Mouse (Mus musculus) skeletal muscle tissue, adult 2 months (tissue): ENCODE measurements around the gene Trio.

Experiments
- DNase-seq: peaks from one replicate; pipeline ENCODE4 v3.0.0-alpha.2; 2012; ENCODE audit warnings: low read depth, low spot score

The Trio gene

GRCm38 (mm10) chr15:27877831-27878230, 147.8 kb downstream of the Trio start:
- DNase-seq = no peak

GRCm38 (mm10) chr15:27876327-27876726, 149.3 kb downstream of the Trio start:
- DNase-seq = no peak

GRCm38 (mm10) chr15:27875753-27876152, 149.9 kb downstream of the Trio start:
- DNase-seq = no peak

GRCm38 (mm10) chr15:27873747-27874320, 151.8 kb downstream of the Trio start:
- DNase-seq = no peak

- no peak for DNase-seq
Observed at GRCm38 (mm10) chr15:27872286-27872685, 153.4 kb downstream of the Trio start.

DNA sequence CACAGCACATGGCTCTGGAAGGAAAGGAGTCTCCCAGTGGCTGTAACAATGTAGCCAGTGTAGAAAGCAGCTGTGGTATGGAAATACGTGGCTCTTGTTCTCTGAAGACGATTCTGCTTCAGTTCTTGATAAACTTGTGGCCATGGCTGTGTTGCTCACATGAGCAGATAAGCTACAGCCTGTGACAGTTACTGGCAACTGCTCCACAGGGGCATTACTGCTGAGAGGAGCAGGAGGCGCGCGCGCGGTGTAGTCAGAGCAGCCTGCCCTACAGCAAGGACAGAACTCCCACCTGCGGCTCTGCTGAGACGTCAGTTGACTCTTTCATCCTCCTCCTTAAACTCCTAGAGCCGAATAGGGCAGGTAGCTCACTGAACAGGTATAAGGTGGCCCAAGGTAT, 153.9 kb downstream of the Trio start:
- no peak for DNase-seq

GRCm38 (mm10) chr15:27871260-27871659, 154.4 kb downstream of the Trio start:
- no peak for DNase-seq

DNA sequence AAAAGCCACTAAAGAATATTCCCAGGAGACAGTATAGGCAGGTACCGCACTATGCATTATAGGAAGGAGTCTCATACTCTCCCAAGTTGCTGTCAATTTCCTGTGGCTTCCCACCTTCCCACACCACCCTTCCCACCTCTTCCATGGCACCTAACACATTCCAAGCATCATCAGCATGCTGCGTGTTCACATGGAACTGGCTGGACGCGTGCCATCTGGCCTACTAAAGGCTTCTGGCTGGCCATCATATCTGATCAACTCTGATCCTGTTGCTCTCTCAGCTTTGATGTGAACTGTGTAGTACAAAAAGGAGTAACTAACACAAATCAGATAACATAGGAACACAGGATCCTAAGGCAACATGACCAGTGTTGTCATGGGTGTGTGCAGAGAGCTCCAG, 156.6 kb downstream of the Trio start:
- no peak for DNase-seq

DNA sequence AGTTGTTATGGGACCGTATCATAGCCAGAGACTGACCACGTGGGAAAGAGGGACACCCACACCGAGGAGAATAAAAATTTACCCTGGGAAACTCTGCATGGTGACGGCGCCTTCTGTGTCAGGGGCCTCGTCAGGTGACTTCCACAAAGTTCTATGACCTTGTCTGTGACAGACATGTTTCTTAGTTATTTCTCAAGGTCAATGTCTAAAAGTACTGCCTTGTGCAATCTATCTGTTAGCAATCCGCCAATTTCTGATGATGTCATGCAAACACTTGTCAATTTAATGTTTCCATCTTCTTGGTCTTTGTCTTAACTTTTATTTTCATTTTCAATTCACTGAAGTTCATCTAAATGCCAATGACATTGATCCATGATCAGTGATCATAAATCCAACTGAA, 157.8 kb downstream of the Trio start:
- DNase-seq = no peak

DNA sequence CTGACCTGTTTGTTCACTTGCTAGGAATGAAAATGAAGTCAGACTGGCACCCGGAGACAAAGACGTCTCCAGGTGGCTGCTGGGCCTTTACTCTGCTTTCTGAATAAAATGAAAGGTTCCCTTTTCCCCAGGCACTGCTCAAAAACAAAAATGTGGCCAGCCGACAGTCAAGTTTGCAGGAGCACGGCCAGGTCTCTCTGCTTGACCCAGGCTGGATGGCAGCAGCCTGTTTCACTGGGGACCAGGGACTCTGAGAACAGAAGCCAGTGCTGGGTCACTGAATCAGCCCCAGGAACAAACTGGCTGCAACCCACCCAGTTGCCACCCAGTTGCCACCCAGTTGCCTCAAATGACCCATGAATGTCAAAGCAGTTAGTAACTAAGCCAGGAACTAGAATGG, 159.2 kb downstream of the Trio start:
- DNase-seq = no peak

DNA sequence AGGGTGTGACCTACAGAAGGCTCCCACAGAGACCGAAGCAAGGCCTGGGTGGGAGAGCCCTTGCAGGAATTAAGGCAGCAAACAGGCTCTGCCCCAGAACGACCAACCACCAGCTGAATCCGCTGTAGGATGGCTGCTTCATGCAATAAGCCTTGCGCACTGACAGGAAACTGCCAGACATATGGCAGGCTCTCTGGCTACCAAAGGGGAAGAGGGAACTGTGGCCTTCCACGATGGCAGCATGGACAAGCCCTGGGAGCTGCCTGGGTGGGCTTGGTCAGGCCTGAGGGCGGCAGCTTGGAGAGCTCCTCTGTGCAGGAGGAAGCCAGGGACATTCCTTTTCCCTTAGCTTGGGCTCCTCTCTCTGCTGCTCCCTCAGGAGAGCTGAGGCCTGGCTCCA, 159.6 kb downstream of the Trio start:
- no peak for DNase-seq

GRCm38 (mm10) chr15:27864397-27864796, 161.3 kb downstream of the Trio start:
- DNase-seq = no peak

DNA sequence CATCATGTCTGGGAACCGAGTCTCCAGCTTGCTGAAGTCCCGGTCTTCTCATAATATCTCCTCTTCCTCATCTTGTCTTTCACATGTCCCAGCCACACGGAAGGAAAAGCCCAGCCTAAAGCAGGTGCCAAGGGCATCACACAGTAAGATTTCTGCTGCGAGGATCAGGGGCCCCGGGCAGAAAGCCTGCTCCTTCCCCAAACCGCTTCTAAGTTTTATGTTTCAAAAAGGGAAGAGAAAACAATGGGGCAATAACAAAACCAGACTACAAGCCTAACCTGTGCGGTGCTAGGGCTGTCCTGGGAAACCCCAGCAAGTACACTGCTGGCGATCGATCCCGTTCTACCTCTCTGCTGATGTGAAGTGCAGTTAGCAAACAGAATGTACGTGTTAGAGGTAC, 162.7 kb downstream of the Trio start:
- DNase-seq = no peak

GRCm38 (mm10) chr15:27860439-27860838, 165.2 kb downstream of the Trio start:
- no peak for DNase-seq

DNA sequence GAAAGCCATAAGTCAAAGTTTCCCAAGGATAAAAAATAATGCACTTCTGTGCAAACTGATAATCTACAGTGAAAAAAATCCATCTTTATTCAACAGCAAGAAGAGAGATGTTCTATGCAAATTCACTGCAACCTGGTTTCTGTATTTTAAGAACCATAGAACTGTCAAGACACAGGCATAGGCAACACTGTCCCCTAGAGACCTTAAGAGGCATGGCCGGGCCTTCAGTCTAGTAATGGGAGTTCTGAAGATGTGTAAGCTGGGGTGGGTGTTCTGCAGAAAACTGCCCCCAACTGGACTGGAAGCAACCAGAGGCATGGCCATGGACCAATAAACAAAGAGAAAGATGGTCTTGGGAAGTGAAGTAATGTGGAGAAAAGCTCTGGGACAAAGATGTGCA, 166.1 kb downstream of the Trio start:
- DNase-seq = no peak

GRCm38 (mm10) chr15:27859115-27859514, 166.5 kb downstream of the Trio start:
- no peak for DNase-seq

DNA sequence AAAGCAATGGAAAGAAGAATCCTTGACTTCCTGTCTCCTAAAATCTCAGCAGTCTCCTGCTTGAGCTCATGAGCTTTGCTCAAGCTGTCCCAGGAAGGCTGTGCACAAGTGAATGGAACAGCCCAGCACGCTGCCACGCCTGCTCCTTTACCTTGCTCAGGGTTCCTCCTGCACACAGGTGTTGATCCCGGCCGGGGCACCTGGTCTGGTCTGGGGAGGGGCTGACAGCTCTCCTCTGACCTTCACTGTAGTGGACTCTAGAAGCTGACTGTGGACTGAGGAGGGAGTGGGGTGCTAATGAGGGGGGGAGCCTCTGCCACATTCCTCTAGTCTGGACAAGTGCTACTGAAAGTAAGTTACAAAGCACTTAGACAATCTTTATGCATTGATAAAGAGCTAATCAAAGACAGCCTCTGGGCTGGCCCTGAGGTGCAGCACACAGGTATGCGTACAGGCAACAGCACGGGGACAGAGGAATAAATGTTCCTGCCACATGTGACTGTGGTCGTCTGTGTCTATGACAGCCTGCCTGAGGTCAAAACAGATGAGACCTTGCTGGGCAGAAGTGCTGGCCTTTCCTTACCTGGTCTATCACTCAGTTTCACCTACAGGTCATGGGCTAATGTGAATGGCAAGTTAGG, 167.3 kb downstream of the Trio start:
- DNase-seq = no peak

- no peak for DNase-seq
Observed at GRCm38 (mm10) chr15:27857242-27857641, 168.4 kb downstream of the Trio start.

DNA sequence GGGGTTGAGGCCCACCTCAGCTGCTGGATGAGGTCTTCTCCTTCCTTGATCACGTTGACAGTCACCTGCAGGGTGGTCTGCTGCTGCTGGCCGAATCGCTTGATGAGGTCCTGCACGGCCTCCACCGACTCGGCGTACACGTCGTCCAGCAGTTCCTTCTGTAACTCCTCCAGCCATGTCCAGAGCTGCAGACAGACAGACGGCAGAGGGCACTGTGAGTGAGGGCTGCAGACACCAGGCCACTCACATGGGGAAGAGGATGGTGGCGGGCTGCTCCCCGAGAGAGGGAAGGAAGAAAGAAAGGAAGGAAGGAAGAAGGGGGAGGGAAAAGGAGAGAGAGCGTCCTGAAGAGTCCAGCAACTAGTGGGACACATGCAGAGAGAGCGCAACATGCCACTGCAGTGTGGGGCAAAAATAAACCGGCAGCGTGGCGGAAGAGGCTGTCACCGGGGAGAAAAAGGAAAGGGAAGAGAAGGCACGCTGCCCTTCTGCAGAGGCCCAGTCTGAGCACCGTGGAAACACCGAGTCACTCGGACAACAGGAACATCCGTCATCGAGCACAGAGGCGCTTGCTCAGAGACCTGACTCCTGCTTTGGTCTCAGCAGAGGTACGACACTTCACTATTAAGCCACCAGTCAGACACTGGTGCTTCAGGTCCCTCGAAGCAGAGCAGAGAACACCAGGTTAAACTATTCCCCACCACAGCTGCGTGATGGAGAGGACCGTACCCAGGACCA, 169.4 kb downstream of the Trio start:
- DNase-seq = no peak

GRCm38 (mm10) chr15:27851312-27851711, 174.3 kb downstream of the Trio start:
- DNase-seq = no peak

GRCm38 (mm10) chr15:27850904-27851303, 174.7 kb downstream of the Trio start:
- peak; percentile 12 for DNase-seq

DNA sequence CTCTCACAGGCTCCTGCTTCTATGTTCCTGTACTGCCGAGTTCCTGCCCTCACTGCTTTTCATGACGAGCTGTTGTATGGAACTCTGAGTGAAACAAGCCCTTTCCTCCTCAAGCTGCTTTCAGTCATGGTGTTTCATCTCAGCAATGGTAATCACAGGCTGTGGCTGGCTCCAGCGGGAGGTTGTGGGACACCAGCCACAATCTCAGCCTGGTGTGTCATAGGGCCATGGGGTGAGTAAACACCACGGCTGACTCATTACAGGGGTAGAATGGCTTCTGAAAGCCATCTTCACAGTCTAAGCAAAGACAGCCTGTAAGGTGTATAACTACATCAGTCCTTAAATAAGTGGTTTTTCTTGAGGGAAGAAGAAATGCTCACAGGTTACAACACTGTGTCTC, 175.7 kb downstream of the Trio start:
- no peak for DNase-seq

GRCm38 (mm10) chr15:27841696-27842095, 184.0 kb downstream of the Trio start:
- no peak for DNase-seq
